8 mouse cellular contexts compared by ENCODE assay signal in genomic region chr8:92828251-92828743, GRCm38 (mm10). TPM values are rescaled to one million over a fixed set of nuclear protein-coding genes. Genes with fewer than 3 reads are reported as not detected.
DNase-seq lines count a peak whose midpoint lies in the region; ATAC-seq and TF ChIP-seq lines count a peak whose summit lies in the region.

No protein-coding gene starts in this region.

- peak; percentile 79 for ATAC-seq in lung, embryonic 14.5 days (ENCODE audit: insufficient read depth)
- ATAC-seq in heart, embryonic 14.5 days (ENCODE audit: insufficient number of reproducible peaks, insufficient read depth, low FRiP score, low read depth), result 0 out of 2 replicates have a peak, but pooled peaks have one; percentile 32
- ATAC-seq in limb, embryonic 13.5 days (ENCODE audit: low FRiP score, low read depth), result peak; percentile 70
- ATAC-seq in neural tube, embryonic 15.5 days (ENCODE audit: low FRiP score), result peak; percentile 73

- no peaks in the 10 kb centered on the region for H3K9me3 ChIP-seq in lung, embryonic 14.5 days (ENCODE audit: low read depth, low read length)
- no peaks in the 10 kb centered on the region for H3K9me3 ChIP-seq in forebrain, embryonic 10.5 days
- no peaks in the 10 kb centered on the region for H3K9me3 ChIP-seq in heart, embryonic 14.5 days (ENCODE audit: control insufficient read depth, low read length)
- no peaks in the 10 kb centered on the region for H3K9me3 ChIP-seq in limb, embryonic 13.5 days
- H3K9me3 ChIP-seq in neural tube, embryonic 15.5 days (replicated peaks), result no peaks in the 10 kb centered on the region

- H3K36me3 ChIP-seq in lung, embryonic 14.5 days (ENCODE audit: insufficient read depth), result peaks cover 19% of the 10 kb centered on the region; the same call in 1 of the 2 replicates
- peaks cover 19% of the 10 kb centered on the region for H3K36me3 ChIP-seq in forebrain, embryonic 10.5 days (replicated peaks)
- peaks cover 17% of the 10 kb centered on the region; the same call in 1 of the 2 replicates for H3K36me3 ChIP-seq in heart, embryonic 14.5 days (ENCODE audit: control insufficient read depth, insufficient read depth, low read length)
- H3K36me3 ChIP-seq in limb, embryonic 13.5 days, result peaks cover 32% of the 10 kb centered on the region
- no peaks in the 10 kb centered on the region for H3K36me3 ChIP-seq in neural tube, embryonic 15.5 days

- WGBS in lung, embryonic 14.5 days, result 17% methylated on average over 15 of the region's 15 CpGs
- WGBS in forebrain, embryonic 10.5 days, result 35% methylated on average over 15 of the region's 15 CpGs
- WGBS in heart, embryonic 14.5 days, result 47% methylated on average over 15 of the region's 15 CpGs
- WGBS in limb, embryonic 13.5 days, result 17% methylated on average over 15 of the region's 15 CpGs
- WGBS in neural tube, embryonic 15.5 days, result 44% methylated on average over 15 of the region's 15 CpGs

- H3K4me2 ChIP-seq in lung, embryonic 14.5 days, result peak overlapping the region; percentile 68
- H3K4me2 ChIP-seq in heart, embryonic 14.5 days (ENCODE audit: low read length), result peak overlapping the region; percentile 68
- H3K4me2 ChIP-seq in limb, embryonic 13.5 days (replicated peaks), result peak overlapping the region; percentile 77
- H3K4me2 ChIP-seq in neural tube, embryonic 15.5 days, result peak overlapping the region; percentile 88

- no peak for TF ChIP-seq CTCF in lung, embryonic 14.5 days (IDR thresholded peaks at IDR 0.05; ENCODE audit: low read depth)

- peak overlapping the region; percentile 57 for H3K4me3 ChIP-seq in lung, embryonic 14.5 days (ENCODE audit: low read depth, low read length)
- peak overlapping the region; percentile 60 for H3K4me3 ChIP-seq in forebrain, embryonic 10.5 days
- H3K4me3 ChIP-seq in heart, embryonic 14.5 days (ENCODE audit: control insufficient read depth in 1 of 2, insufficient read depth in 1 of 2, low read depth in 1 of 2, low read length in 2 of 2), result peak overlapping the region; percentile 17 to 52
- H3K4me3 ChIP-seq in limb, embryonic 13.5 days, result peak overlapping the region; percentile 73
- H3K4me3 ChIP-seq in neural tube, embryonic 15.5 days (replicated peaks), result peak overlapping the region; percentile 47

- peak; percentile 95 for DNase-seq in lung, embryonic 14.5 days
- DNase-seq in lung, postnatal 25 days (ENCODE audit: low spot score), result no peak
- DNase-seq in forebrain, embryonic 10.5 days (ENCODE audit: extremely low spot score, low spot score), result no peak
- no peak for DNase-seq in spleen, postnatal 10 days (ENCODE audit: low spot score in 2 of 2)
- DNase-seq in cerebellum, adult 8-10 months, result no peak

- peak overlapping the region; percentile 99 for H3K27ac ChIP-seq in lung, embryonic 14.5 days (ENCODE audit: low read depth)
- peak overlapping the region; percentile 25; the same call in 1 of the 2 replicates for H3K27ac ChIP-seq in forebrain, embryonic 10.5 days
- peak overlapping the region in 1 of 2 experiments; percentile 73; a peak in 2 of 4 replicates for H3K27ac ChIP-seq in heart, embryonic 14.5 days (replicated peaks in 1 of 2; ENCODE audit: control insufficient read depth in 1 of 2, insufficient read depth in 1 of 2, low read depth in 2 of 2, low read length in 2 of 2)
- H3K27ac ChIP-seq in limb, embryonic 13.5 days, result peak overlapping the region; percentile 94; the same call in 1 of the 2 replicates
- H3K27ac ChIP-seq in neural tube, embryonic 15.5 days (replicated peaks), result no peak overlapping the region

- peaks cover 8% of the 10 kb centered on the region; the same call in 1 of the 2 replicates for H3K27me3 ChIP-seq in lung, embryonic 14.5 days (ENCODE audit: insufficient read depth, low read length)
- peaks cover 35% of the 10 kb centered on the region for H3K27me3 ChIP-seq in forebrain, embryonic 10.5 days (ENCODE audit: poor library complexity, severe bottlenecking)
- peaks cover 25% of the 10 kb centered on the region for H3K27me3 ChIP-seq in heart, embryonic 14.5 days (ENCODE audit: control insufficient read depth, insufficient read depth, low read length)
- H3K27me3 ChIP-seq in limb, embryonic 13.5 days, result no peaks in the 10 kb centered on the region
- H3K27me3 ChIP-seq in neural tube, embryonic 15.5 days (replicated peaks), result peaks cover 20% of the 10 kb centered on the region; the same call in 1 of the 2 replicates

- peak overlapping the region; percentile 70 for H3K9ac ChIP-seq in lung, embryonic 14.5 days
- peak overlapping the region; percentile 78; the same call in 1 of the 2 replicates for H3K9ac ChIP-seq in heart, embryonic 14.5 days (ENCODE audit: low read length)
- peak overlapping the region; percentile 90 for H3K9ac ChIP-seq in limb, embryonic 13.5 days
- no peak overlapping the region for H3K9ac ChIP-seq in neural tube, embryonic 15.5 days (replicated peaks)

- H3K4me1 ChIP-seq in lung, embryonic 14.5 days (ENCODE audit: insufficient read depth), result peaks cover 7% of the 10 kb centered on the region
- peaks cover 21% of the 10 kb centered on the region for H3K4me1 ChIP-seq in forebrain, embryonic 10.5 days
- peaks cover 2 to 7% of the 10 kb centered on the region in 2 experiments; a peak in 2 of 4 replicates for H3K4me1 ChIP-seq in heart, embryonic 14.5 days (ENCODE audit: control insufficient read depth in 2 of 2, insufficient read depth in 2 of 2, low read length in 2 of 2)
- H3K4me1 ChIP-seq in limb, embryonic 13.5 days, result peaks cover 30% of the 10 kb centered on the region
- H3K4me1 ChIP-seq in neural tube, embryonic 15.5 days, result peaks cover 20% of the 10 kb centered on the region

RNA-seq across cellular contexts. Expression of gene Mmp2, which starts 1.2 kb away (rescaled TPM):
- polyA plus RNA-seq in lung, embryonic 14.5 days (2014; fragmentation: Nextera tagmentation; extraction: Ambion mirVana), result 268 and 283 TPM in 2 replicates
- 38.4 and 43.3 TPM in 2 replicates for polyA plus RNA-seq in forebrain, embryonic 10.5 days (2016; fragmentation: Nextera tagmentation; extraction: Ambion mirVana)
- 123 and 131 TPM in 2 replicates for polyA plus RNA-seq in heart, embryonic 14.5 days (2014; fragmentation: Nextera tagmentation; extraction: Ambion mirVana)
- 245 and 256 TPM in 2 replicates for polyA plus RNA-seq in limb, embryonic 13.5 days (2015; fragmentation: Nextera tagmentation; extraction: Ambion mirVana)
- polyA plus RNA-seq in neural tube, embryonic 15.5 days (2015; fragmentation: Nextera tagmentation; extraction: Ambion mirVana), result 34.0 and 48.7 TPM in 2 replicates

RNA-seq across cellular contexts. Expression of gene Lpcat2, which starts 26.8 kb away (rescaled TPM):
- polyA plus RNA-seq in lung, embryonic 14.5 days (2014; fragmentation: Nextera tagmentation; extraction: Ambion mirVana), result 7.8 and 8.0 TPM in 2 replicates
- polyA plus RNA-seq in forebrain, embryonic 10.5 days (2016; fragmentation: Nextera tagmentation; extraction: Ambion mirVana), result 2.2 and 3.6 TPM in 2 replicates
- polyA plus RNA-seq in heart, embryonic 14.5 days (2014; fragmentation: Nextera tagmentation; extraction: Ambion mirVana), result 5.0 and 5.7 TPM in 2 replicates
- 11.7 and 11.8 TPM in 2 replicates for polyA plus RNA-seq in limb, embryonic 13.5 days (2015; fragmentation: Nextera tagmentation; extraction: Ambion mirVana)
- polyA plus RNA-seq in neural tube, embryonic 15.5 days (2015; fragmentation: Nextera tagmentation; extraction: Ambion mirVana), result 12.9 and 13.1 TPM in 2 replicates
